8 mouse cellular contexts compared by ENCODE assay signal in genomic region chr12:15813133-15813818, GRCm38 (mm10). TPM values are rescaled to one million over a fixed set of nuclear protein-coding genes. Genes with fewer than 3 reads are reported as not detected.
DNase-seq lines count a peak whose midpoint lies in the region; ATAC-seq and TF ChIP-seq lines count a peak whose summit lies in the region.

No protein-coding gene starts in this region.

- TF ChIP-seq POLR2A in bone marrow, adult 2 months (IDR thresholded peaks at IDR 0.05; ENCODE audit: borderline replicate concordance, control insufficient read depth, low read depth, low read length) = no peak
- TF ChIP-seq POLR2A in kidney, adult 2 months (IDR thresholded peaks at IDR 0.05; ENCODE audit: low read depth, low read length) = no peak

- H3K9ac ChIP-seq in lung, embryonic 16.5 days (ENCODE audit: low read length) = no peak overlapping the region; the same call in 1 of the 2 replicates

- no peak overlapping the region for H3K27ac ChIP-seq in bone marrow, adult 2 months (ENCODE audit: control insufficient read depth, insufficient read depth, low read depth, low read length, poor library complexity)
- H3K27ac ChIP-seq in kidney, adult 2 months (ENCODE audit: insufficient read depth, low read depth, low read length) = peak overlapping the region; percentile 89
- no peak overlapping the region for H3K27ac ChIP-seq in lung, embryonic 16.5 days (ENCODE audit: low read length)

- H3K4me1 ChIP-seq in bone marrow, adult 2 months (ENCODE audit: control insufficient read depth, insufficient read depth, low read length) = peaks cover 3% of the 10 kb centered on the region; the same call in 1 of the 2 replicates
- H3K4me1 ChIP-seq in kidney, adult 2 months (ENCODE audit: control insufficient read depth, insufficient read depth, low read length) = peaks cover 12% of the 10 kb centered on the region
- peaks cover 13% of the 10 kb centered on the region for H3K4me1 ChIP-seq in lung, embryonic 16.5 days (replicated peaks; ENCODE audit: control insufficient read depth, insufficient read depth, low read length)

- H3K27me3 ChIP-seq in kidney, adult 2 months (replicated peaks; ENCODE audit: control insufficient read depth, insufficient read depth, low read length) = no peaks in the 10 kb centered on the region
- no peaks in the 10 kb centered on the region for H3K27me3 ChIP-seq in lung, embryonic 16.5 days (ENCODE audit: control insufficient read depth, insufficient read depth, low read depth, low read length)

- TF ChIP-seq CTCF in bone marrow, adult 2 months (IDR thresholded peaks at IDR 0.05; ENCODE audit: control insufficient read depth, insufficient read depth, low read length) = no peak
- TF ChIP-seq CTCF in kidney, adult 2 months (conservative IDR thresholded peaks at IDR 0.05; ENCODE audit: insufficient read depth, insufficient read length, low read depth, low read length) = no peak

- 51% methylated on average over 12 of the region's 12 CpGs for WGBS in bone marrow, adult 2 months
- WGBS in kidney, adult 2 months = 25% methylated on average over 12 of the region's 12 CpGs
- WGBS in lung, embryonic 16.5 days = 34% methylated on average over 12 of the region's 12 CpGs

- no peak for ATAC-seq in lung, embryonic 16.5 days (ENCODE audit: low read depth)

- H3K4me3 ChIP-seq in bone marrow, adult 2 months (replicated peaks; ENCODE audit: control insufficient read depth, low read depth, low read length) = peak overlapping the region; percentile 27
- peak overlapping the region; percentile 81 for H3K4me3 ChIP-seq in kidney, adult 2 months (ENCODE audit: insufficient read depth, low read depth, low read length)
- peak overlapping the region; percentile 64 for H3K4me3 ChIP-seq in lung, embryonic 16.5 days (ENCODE audit: low read length)

- H3K9me3 ChIP-seq in lung, embryonic 16.5 days (ENCODE audit: control insufficient read depth, low read length) = no peaks in the 10 kb centered on the region

- peaks cover 2% of the 10 kb centered on the region; the same call in 1 of the 2 replicates for H3K36me3 ChIP-seq in kidney, adult 2 months (ENCODE audit: control insufficient read depth, insufficient read depth, low read length)
- no peaks in the 10 kb centered on the region for H3K36me3 ChIP-seq in lung, embryonic 16.5 days (ENCODE audit: control insufficient read depth, insufficient read depth, low read length)

- DNase-seq in B cell, adult 2 months = peak; percentile 20 to 37
- DNase-seq in heart, adult 9 months (ENCODE audit: low spot score in 2 of 2) = peak; percentile 28 to 33
- peak; percentile 68 for DNase-seq in kidney, adult 2 months
- DNase-seq in right cerebral cortex, postnatal 25 days = peak; percentile 23
- no peak for DNase-seq in adrenal gland, adult 8-10 months
- DNase-seq in spleen, postnatal 4 days (ENCODE audit: low spot score in 2 of 2) = no peak

- H3K4me2 ChIP-seq in lung, embryonic 16.5 days (ENCODE audit: low read depth, low read length) = peak overlapping the region; percentile 83

RNA-seq across cellular contexts. Expression of gene Trib2, which starts 3.4 kb away (rescaled TPM):
- polyA plus RNA-seq in bone marrow, adult 2 months (2011; ENCODE audit: insufficient read depth, insufficient read length, low replicate concordance, missing spikeins) = 6.4 and 9.5 TPM in 2 replicates
- polyA plus RNA-seq in kidney, adult 2 months (2012; rRNA removed) = 22.2 and 24.5 TPM in 2 replicates
- 25.1 TPM in 2 replicates for polyA plus RNA-seq in lung, embryonic 16.5 days (2015; fragmentation: Nextera tagmentation; extraction: Ambion mirVana)
- total RNA-seq in adrenal gland, adult 8-10 months (2022) = 10 to 100 TPM; 12.4 to 21.2 (median 16.4) TPM

Comparison
In these comparisons a context has a peak if more than half of its experiments do, and no peak if none do; other contexts are left out.
1. DNase-seq: peak in B cell, adult 2 months (2 of 2), heart, adult 9 months (2 of 2), kidney, adult 2 months (single experiment) and right cerebral cortex, postnatal 25 days (single experiment); none in adrenal gland, adult 8-10 months (single experiment) and spleen, postnatal 4 days (0 of 2).
2. H3K4me3 ChIP-seq: peak in every context shown above with its lines; median percentile 81 in kidney, adult 2 months; 64 in lung, embryonic 16.5 days; 27 in bone marrow, adult 2 months.